ENCODE assay signal across 9 mouse cellular contexts in the genomic region with DNA sequence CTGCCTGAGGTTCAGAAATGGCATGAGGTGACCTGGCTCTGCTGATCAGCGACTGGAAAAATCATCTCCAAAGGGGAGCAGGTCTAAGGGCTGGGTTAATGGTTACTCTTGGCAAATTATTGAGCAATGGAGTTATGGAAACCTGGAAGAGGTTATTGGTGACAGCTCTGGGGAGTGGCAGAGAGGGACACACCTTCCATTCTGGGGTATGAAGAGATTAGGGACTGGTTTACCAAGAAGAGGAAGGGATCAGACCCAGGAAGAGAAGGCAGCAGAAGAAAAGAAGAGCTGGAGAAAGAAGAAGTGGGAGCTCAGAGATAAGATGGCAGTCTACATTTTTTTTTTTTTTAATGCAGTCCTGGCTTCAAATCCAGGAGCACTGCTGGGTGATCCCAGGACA. TPM values are rescaled to one million over a fixed set of nuclear protein-coding genes. Genes with fewer than 3 reads are reported as not detected.
A peak's percentile ranks its signal among the peaks of the same experiment; 100 is the strongest.
DNase-seq lines count a peak whose midpoint lies in the region; ATAC-seq and TF ChIP-seq lines count a peak whose summit lies in the region.
"Had no signal": no experiment of that assay in that cellular context is flagged by ENCODE, and none has a peak within 500 bp of the region (broad histone marks: within the 10 kb centered on the region; RNA-seq: fewer than 3 reads in every experiment).

No protein-coding gene starts in this region.

- H3K4me2 ChIP-seq in lung, postnatal 0 days (replicated peaks; ENCODE audit: low read depth, low read length) = peak overlapping the region; percentile 99
- H3K4me2 ChIP-seq in kidney, postnatal 0 days (ENCODE audit: low read length) = peak overlapping the region; percentile 36
- H3K4me2 ChIP-seq in neural tube, embryonic 15.5 days = peak overlapping the region; percentile 11; the same call in 1 of the 2 replicates

- H3K9me3 ChIP-seq in lung, postnatal 0 days (ENCODE audit: low read length) = no peaks in the 10 kb centered on the region
- no peaks in the 10 kb centered on the region for H3K9me3 ChIP-seq in kidney, postnatal 0 days (replicated peaks; ENCODE audit: low read length)
- no peaks in the 10 kb centered on the region for H3K9me3 ChIP-seq in neural tube, embryonic 15.5 days (replicated peaks)

- no peak for ATAC-seq in lung, postnatal 0 days
- no peak for ATAC-seq in kidney, postnatal 0 days (replicated peaks; ENCODE audit: low FRiP score, low read depth)
- ATAC-seq in neural tube, embryonic 15.5 days (ENCODE audit: low FRiP score) = no peak

- peaks cover 20% of the 10 kb centered on the region; the same call in 1 of the 2 replicates for H3K4me1 ChIP-seq in lung, postnatal 0 days (ENCODE audit: insufficient read depth, low read depth, low read length)
- H3K4me1 ChIP-seq in embryonic fibroblast, embryonic 13.5 days (ENCODE audit: control insufficient read depth, insufficient read depth, low read length) = peaks cover 20% of the 10 kb centered on the region
- H3K4me1 ChIP-seq in kidney, postnatal 0 days (replicated peaks; ENCODE audit: insufficient read depth, low read length) = peaks cover 32% of the 10 kb centered on the region
- H3K4me1 ChIP-seq in neural tube, embryonic 15.5 days = peaks cover 48% of the 10 kb centered on the region

- no peak for TF ChIP-seq POLR2A in embryonic fibroblast, embryonic 13.5 days (IDR thresholded peaks at IDR 0.05; ENCODE audit: low read depth, low read length)

- H3K36me3 ChIP-seq in lung, postnatal 0 days (ENCODE audit: insufficient read depth, low read length) = peaks cover 1% of the 10 kb centered on the region; the same call in 1 of the 2 replicates
- H3K36me3 ChIP-seq in kidney, postnatal 0 days (ENCODE audit: insufficient read depth, low read length) = 0 out of 2 replicates have a peak, but pooled peaks cover 4% of the 10 kb centered on the region
- H3K36me3 ChIP-seq in neural tube, embryonic 15.5 days = no peaks in the 10 kb centered on the region

- peak; percentile 46 for DNase-seq in lung, postnatal 0 days (ENCODE audit: low spot score)
- DNase-seq in lung, postnatal 4 days = no peak
- peak; percentile 26 for DNase-seq in kidney, postnatal 0 days (ENCODE audit: low spot score)
- no peak for DNase-seq in layer of hippocampus, adult 18-20 months (ENCODE audit: low spot score in 2 of 2)
- no peak for DNase-seq in gastrocnemius, adult 8-10 months (ENCODE audit: low spot score in 2 of 2)
- no peak for DNase-seq in frontal cortex, postnatal 14 days (ENCODE audit: low spot score in 2 of 2)
- DNase-seq: adrenal gland, postnatal 10 days had no signal

- no peaks in the 10 kb centered on the region for H3K27me3 ChIP-seq in lung, postnatal 0 days (replicated peaks; ENCODE audit: insufficient read depth, low read length)
- H3K27me3 ChIP-seq in kidney, postnatal 0 days (ENCODE audit: insufficient read depth, low read length) = no peaks in the 10 kb centered on the region
- H3K27me3 ChIP-seq in neural tube, embryonic 15.5 days (replicated peaks) = no peaks in the 10 kb centered on the region

- peak overlapping the region; percentile 96 for H3K27ac ChIP-seq in lung, postnatal 0 days (ENCODE audit: low read length)
- peak overlapping the region; percentile 86 for H3K27ac ChIP-seq in embryonic fibroblast, embryonic 13.5 days (ENCODE audit: insufficient read depth, low read length)
- peak overlapping the region; percentile 98 for H3K27ac ChIP-seq in kidney, postnatal 0 days
- peak overlapping the region; percentile 82 for H3K27ac ChIP-seq in neural tube, embryonic 15.5 days (replicated peaks)

- no peak for TF ChIP-seq CTCF in lung, postnatal 0 days (IDR thresholded peaks at IDR 0.05)
- TF ChIP-seq CTCF in embryonic fibroblast, embryonic 13.5 days (IDR thresholded peaks at IDR 0.05; ENCODE audit: borderline replicate concordance, insufficient read depth, low read length) = no peak
- no peak for TF ChIP-seq CTCF in kidney, postnatal 0 days (IDR thresholded peaks at IDR 0.05; ENCODE audit: low read depth)

- H3K9ac ChIP-seq in lung, postnatal 0 days (replicated peaks; ENCODE audit: low read depth) = no peak overlapping the region; the same call in 1 of the 2 replicates
- H3K9ac ChIP-seq in kidney, postnatal 0 days (ENCODE audit: low read depth, low read length) = no peak overlapping the region
- H3K9ac ChIP-seq in neural tube, embryonic 15.5 days (replicated peaks) = no peak overlapping the region

- no peak for TF ChIP-seq EP300 in lung, postnatal 0 days (IDR thresholded peaks at IDR 0.05)

- H3K4me3 ChIP-seq in lung, postnatal 0 days (ENCODE audit: low read depth, low read length) = no peak overlapping the region
- H3K4me3 ChIP-seq in embryonic fibroblast, embryonic 13.5 days (ENCODE audit: insufficient read depth, low read length) = no peak overlapping the region
- no peak overlapping the region for H3K4me3 ChIP-seq in kidney, postnatal 0 days (replicated peaks; ENCODE audit: low read depth, low read length)
- H3K4me3 ChIP-seq in neural tube, embryonic 15.5 days (replicated peaks) = no peak overlapping the region

- WGBS in lung, postnatal 0 days = 38% methylated on average over 1 of the region's 1 CpGs
- 31% methylated on average over 1 of the region's 1 CpGs for WGBS in kidney, postnatal 0 days
- WGBS in neural tube, embryonic 15.5 days = 38% methylated on average over 1 of the region's 1 CpGs

RNA-seq across cellular contexts. Expression of a gene that starts 1.1 kb away (rescaled TPM):
- 1.8 and 2.4 TPM in 2 replicates for polyA plus RNA-seq in lung, postnatal 0 days (2015; fragmentation: Nextera tagmentation; extraction: Ambion mirVana)
- polyA plus RNA-seq in embryonic fibroblast, embryonic 13.5 days (2011; ENCODE audit: insufficient read length, low read depth, missing spikeins) = 1.2 and 2.8 TPM in 2 replicates
- polyA plus RNA-seq in kidney, postnatal 0 days (2015; fragmentation: Nextera tagmentation; extraction: Ambion mirVana) = 2.7 and 3.0 TPM in 2 replicates
- 2.0 and 3.3 TPM in 2 replicates for polyA plus RNA-seq in neural tube, embryonic 15.5 days (2015; fragmentation: Nextera tagmentation; extraction: Ambion mirVana)
- 1 to 10 TPM; 1.5 to 1.6 TPM for total RNA-seq in layer of hippocampus, adult 18-20 months (2021)
- not detected for total RNA-seq in gastrocnemius, adult 8-10 months (2022)

RNA-seq across cellular contexts. Expression of a gene that starts 2.1 kb away (rescaled TPM):
- 343 and 355 TPM in 2 replicates for polyA plus RNA-seq in lung, postnatal 0 days (2015; fragmentation: Nextera tagmentation; extraction: Ambion mirVana)
- polyA plus RNA-seq in embryonic fibroblast, embryonic 13.5 days (2011; ENCODE audit: insufficient read length, low read depth, missing spikeins) = 266 and 360 TPM in 2 replicates
- 266 and 282 TPM in 2 replicates for polyA plus RNA-seq in kidney, postnatal 0 days (2015; fragmentation: Nextera tagmentation; extraction: Ambion mirVana)
- polyA plus RNA-seq in neural tube, embryonic 15.5 days (2015; fragmentation: Nextera tagmentation; extraction: Ambion mirVana) = 76.6 and 156 TPM in 2 replicates
- 1 to 10 TPM; 7.7 to 8.3 TPM for total RNA-seq in layer of hippocampus, adult 18-20 months (2021)
- 1 to 10 TPM; 5.2 to 9.0 (median 6.6) TPM for total RNA-seq in gastrocnemius, adult 8-10 months (2022)

RNA-seq across cellular contexts. Expression of a gene that starts 11.1 kb away (rescaled TPM):
- 238 and 247 TPM in 2 replicates for polyA plus RNA-seq in lung, postnatal 0 days (2015; fragmentation: Nextera tagmentation; extraction: Ambion mirVana)
- polyA plus RNA-seq in embryonic fibroblast, embryonic 13.5 days (2011; ENCODE audit: insufficient read length, low read depth, missing spikeins) = 46.4 and 52.8 TPM in 2 replicates
- polyA plus RNA-seq in kidney, postnatal 0 days (2015; fragmentation: Nextera tagmentation; extraction: Ambion mirVana) = 227 and 244 TPM in 2 replicates
- polyA plus RNA-seq in neural tube, embryonic 15.5 days (2015; fragmentation: Nextera tagmentation; extraction: Ambion mirVana) = 244 and 261 TPM in 2 replicates
- total RNA-seq in layer of hippocampus, adult 18-20 months (2021) = 10 to 100 TPM in 1 of 2 experiments, 1 to 10 TPM in 1; 9.4 to 11.0 TPM
- 1 to 10 TPM; 4.3 to 6.2 (median 5.1) TPM for total RNA-seq in gastrocnemius, adult 8-10 months (2022)

RNA-seq across cellular contexts. Expression of a gene that starts 17.5 kb away (rescaled TPM):
- 3.5 and 4.9 TPM in 2 replicates for polyA plus RNA-seq in lung, postnatal 0 days (2015; fragmentation: Nextera tagmentation; extraction: Ambion mirVana)
- polyA plus RNA-seq in embryonic fibroblast, embryonic 13.5 days (2011; ENCODE audit: insufficient read length, low read depth, missing spikeins) = not detected in 2 replicates
- not detected in 2 replicates for polyA plus RNA-seq in kidney, postnatal 0 days (2015; fragmentation: Nextera tagmentation; extraction: Ambion mirVana)
- polyA plus RNA-seq in neural tube, embryonic 15.5 days (2015; fragmentation: Nextera tagmentation; extraction: Ambion mirVana) = 0.19 TPM in 1 of 2 replicates, not detected in the other
- total RNA-seq in layer of hippocampus, adult 18-20 months (2021) = not detected
- not detected for total RNA-seq in gastrocnemius, adult 8-10 months (2022)
- total RNA-seq: adrenal gland, postnatal 10 days had no signal

RNA-seq across cellular contexts. Expression of a gene that starts 18.3 kb away (rescaled TPM):
- polyA plus RNA-seq in lung, postnatal 0 days (2015; fragmentation: Nextera tagmentation; extraction: Ambion mirVana) = 2.1 and 2.3 TPM in 2 replicates
- polyA plus RNA-seq in embryonic fibroblast, embryonic 13.5 days (2011; ENCODE audit: insufficient read length, low read depth, missing spikeins) = 0.22 TPM in 1 of 2 replicates, not detected in the other
- 0.36 and 0.45 TPM in 2 replicates for polyA plus RNA-seq in kidney, postnatal 0 days (2015; fragmentation: Nextera tagmentation; extraction: Ambion mirVana)
- polyA plus RNA-seq in neural tube, embryonic 15.5 days (2015; fragmentation: Nextera tagmentation; extraction: Ambion mirVana) = 0.17 and 0.24 TPM in 2 replicates
- total RNA-seq in layer of hippocampus, adult 18-20 months (2021) = not detected
- total RNA-seq in gastrocnemius, adult 8-10 months (2022) = not detected

Comparison
In these comparisons a context has a peak if more than half of its experiments do, and no peak if none do; other contexts are left out.
1. DNase-seq: peak in lung, postnatal 0 days (single experiment) and kidney, postnatal 0 days (single experiment); none in lung, postnatal 4 days (0 of 2), layer of hippocampus, adult 18-20 months (0 of 2), gastrocnemius, adult 8-10 months (0 of 2) and frontal cortex, postnatal 14 days (0 of 2).
2. H3K4me2 ChIP-seq: peak in every context shown above with its lines; median percentile 99 in lung, postnatal 0 days; 36 in kidney, postnatal 0 days; 11 in neural tube, embryonic 15.5 days.
3. Peak in every context shown above with its lines, with median percentiles within 50 percentile points of each other: H3K27ac ChIP-seq.